Mouse (Mus musculus) thymus, postnatal 10 days (tissue): Measurements from ENCODE around the gene H2-DMa.

Experiments
- DNase-seq, 2 experiments: peaks; one replicate each; pipeline ENCODE4 v3.0.0; 2021; ENCODE audit warnings: low spot score in 2 of 2

H2-DMa gene

DNA sequence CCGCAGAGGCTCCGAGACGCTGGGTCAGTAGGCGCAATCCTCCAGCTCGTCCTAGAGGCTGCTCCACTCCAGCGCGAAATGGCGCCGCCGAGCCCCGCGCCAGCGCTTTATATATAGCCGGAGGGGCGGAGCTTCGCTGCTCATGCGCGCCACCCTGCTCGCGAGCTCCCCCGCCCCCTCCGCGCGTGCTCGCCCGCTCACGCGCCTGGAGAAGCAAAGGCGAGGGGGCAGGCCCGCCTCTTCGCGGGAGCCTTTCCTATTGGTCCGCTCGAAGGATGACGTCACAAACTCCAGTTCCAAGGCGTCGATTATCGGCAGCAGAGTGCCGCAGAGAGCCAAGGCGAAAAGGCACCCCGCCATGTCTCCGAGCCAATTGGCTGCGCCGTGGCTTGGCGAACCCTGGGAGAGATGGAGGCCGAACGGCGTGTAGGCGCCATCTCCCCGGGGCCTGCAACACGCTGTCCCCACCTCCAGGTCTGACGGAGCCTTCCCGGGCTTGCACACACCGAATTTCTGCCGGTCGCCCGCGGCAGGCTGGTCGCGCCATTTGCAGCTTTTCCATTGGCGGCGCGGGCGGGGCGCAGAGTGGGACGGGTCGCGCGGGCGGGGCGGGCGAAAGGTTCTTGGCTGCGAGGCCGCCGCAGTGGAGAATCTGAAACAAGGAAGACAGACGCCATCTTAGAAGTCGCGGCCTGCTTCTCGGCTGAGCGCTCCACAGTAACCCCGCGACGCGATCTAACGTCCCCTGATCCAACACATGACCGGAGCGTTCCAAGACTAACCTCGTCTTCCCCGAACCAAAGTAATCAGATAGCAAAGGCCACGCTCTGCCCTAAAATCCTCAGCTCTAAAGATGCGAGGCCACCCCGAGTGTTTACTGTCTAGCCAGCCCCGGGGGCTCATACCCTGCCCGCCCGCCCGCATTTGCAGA, at the start of gene H2-DMa:
Gene H2-DMa (plus strand): TSS at position 293 of the 931 bp plus-strand sequence.
- DNase-seq, result peak; percentile 99

DNA sequence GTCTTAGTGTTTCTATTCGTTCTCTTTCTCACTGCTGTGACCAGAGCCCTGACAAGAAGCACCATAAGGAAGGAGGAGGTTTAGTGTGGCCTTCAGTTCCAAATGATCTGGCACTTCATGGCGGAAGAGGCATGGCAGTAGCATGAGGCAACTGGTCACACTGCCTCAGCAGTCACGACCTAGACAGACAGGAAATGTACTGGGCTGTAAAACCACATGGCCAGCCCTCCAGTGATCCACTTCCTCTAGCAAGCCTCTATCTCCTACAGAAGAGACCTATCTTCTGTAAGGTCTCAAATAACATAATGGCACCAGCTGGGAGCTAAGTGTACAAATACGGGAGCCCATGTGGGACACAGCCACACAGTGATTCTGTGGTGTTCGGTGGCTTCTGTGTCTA, 47.2 kb upstream of the H2-DMa start:
- no peak for DNase-seq

DNA sequence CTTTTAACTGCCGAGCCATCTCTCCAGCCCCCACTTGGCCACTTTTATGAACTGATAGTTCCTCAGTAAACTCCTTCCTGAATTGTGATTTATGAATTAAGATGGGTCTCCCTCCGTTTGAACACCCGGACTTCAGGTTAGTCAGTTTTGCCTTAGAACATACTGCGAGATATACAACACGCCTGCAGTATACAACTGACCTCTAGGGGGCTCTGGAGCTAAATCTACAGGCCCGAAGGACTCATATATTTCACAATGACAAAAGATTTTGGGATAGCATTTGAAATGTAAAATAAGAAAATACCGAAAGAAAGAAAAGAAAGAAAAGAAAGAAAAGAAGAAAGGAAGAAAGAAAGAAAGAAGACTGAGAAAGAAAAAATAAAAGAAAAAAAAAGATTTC, 44.1 kb upstream of the H2-DMa start:
- DNase-seq, result peak; percentile 48 to 83

DNA sequence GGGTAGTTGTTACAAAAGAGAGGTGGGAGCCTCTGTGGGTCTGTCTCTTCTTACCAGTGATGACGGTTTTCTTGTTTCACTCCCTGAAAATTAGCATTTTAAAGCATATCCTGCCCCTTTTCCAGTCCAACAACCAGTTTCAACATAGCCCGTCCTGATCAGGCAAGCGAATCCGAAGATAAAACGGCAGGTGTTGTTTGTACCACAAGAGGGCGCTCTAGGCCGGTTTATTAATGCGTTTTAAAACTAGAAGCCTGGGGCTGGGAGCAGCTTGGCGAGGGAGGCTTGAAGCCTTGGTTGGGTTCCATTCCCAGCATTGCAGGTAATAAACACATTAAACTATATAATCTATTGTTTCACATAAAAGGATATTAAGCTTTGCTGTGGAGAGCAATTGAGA, 41.8 kb upstream of the H2-DMa start:
- peak; percentile 47 to 78 for DNase-seq

DNA sequence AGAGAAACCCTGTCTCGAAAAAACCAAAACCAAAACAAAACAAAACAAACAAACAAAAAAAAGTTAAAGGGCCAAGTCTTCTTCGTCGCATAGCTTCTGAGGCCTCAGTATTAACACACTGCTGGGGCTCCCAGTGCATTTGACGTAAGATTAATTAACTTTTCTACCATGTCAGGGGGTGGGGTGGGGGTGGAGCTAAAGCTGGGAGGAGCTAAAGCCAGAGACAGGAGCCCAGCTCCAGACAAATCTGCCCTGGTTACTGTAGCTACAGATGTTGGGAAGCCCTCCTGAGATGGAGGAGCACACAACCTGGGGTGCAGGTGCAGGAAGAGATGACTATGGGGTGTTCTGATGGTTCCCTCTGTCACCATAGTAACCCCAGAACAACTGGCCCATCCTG, 41.2 kb upstream of the H2-DMa start:
- DNase-seq, result no peak

DNA sequence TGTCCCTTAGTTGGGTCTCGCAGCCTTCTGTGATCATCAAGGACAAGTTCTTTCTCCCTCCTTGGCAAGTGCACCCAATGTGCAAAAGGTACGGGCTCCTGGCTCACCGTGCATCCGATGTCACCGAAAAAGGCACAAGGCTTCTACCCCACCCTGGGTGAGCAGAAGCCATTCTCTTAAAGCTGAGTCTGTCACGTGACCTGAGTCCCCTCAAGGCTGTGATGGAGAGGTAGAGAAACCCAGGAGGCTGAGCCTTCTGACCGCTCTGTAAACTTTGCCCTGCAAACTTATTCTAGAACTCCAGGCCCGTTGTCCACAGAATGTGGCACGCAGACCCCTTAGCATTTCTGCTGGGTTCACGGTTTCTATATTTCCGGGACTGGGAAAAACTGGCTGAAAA, 40.3 kb upstream of the H2-DMa start:
- no peak for DNase-seq

DNA sequence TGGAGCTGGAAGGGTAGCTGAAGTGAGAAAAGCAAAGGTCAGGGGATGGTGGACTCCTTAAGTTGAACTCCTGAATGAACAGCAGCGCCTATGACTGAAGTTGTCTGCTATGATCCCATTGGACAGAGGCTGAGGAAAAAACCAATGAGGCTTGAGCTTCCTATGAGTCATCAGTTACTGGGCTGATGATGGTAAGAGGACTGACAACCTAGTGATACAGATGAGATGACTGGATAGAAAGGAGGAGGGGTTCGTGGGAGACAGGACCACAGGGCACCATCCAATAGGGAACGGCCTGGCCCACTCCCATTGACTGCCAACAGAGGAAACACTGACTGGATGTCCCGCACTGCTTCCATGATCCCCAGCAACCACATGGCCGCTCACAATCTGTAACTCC, 39.7 kb upstream of the H2-DMa start:
- DNase-seq, result peak in 1 of 2 experiments; percentile 35

DNA sequence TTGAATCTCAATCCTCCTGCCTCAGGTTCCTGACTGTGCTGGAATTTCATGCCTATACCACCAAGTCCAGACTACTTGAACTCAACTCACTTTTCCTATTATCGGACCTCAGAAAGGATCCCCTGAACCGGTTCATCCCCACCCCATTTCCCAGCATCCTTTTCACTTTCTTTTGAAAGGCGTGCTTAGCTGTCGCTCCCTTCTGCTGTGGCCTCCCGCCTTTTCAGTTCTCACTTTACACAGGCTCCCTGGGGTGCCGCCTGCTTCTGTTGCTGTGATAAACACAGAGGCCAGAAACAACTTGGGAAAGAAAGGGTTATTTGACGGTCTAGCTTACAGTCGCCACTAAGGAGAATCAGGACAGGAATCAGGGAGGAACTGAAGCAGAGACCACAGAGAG, 36.2 kb upstream of the H2-DMa start:
- no peak for DNase-seq

DNA sequence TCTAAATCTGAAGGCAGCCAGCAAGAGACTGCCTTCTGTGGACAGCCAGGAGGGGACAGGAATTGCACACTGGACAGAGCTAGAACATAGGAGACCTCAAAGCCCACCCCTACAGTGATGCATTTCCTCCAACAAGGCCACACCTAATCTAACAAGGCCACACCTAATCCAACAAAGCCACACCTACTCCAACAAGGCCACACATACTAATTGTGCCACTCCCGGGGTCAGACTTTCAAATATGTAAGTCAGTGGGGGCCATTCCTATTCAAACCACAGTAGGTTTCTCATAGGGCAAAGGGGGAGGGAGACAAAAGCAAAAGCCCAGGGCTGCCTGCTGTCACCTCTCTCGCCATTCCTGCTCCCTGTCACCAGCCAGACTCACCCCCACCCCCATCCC, 32.0 kb upstream of the H2-DMa start:
- no peak for DNase-seq

DNA sequence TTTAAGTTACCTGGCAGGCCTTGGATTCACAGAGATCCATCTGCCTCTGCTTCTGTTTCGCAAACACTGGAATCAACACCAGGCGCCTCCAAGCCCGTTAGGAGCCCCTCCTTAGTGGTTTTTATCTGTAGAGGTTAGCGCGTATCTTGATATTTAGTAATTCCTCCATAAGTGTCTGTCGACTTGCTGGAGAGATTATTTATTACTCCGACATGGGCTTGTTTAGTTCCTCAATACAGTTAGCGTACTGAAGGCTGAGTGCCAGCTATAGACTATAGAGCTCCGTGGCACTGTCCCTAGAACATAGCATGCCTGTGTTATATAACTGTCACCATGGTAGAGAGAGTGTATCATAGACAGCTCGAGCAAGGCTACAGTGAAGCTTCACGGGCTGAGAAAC, 31.2 kb upstream of the H2-DMa start:
- no peak for DNase-seq

DNA sequence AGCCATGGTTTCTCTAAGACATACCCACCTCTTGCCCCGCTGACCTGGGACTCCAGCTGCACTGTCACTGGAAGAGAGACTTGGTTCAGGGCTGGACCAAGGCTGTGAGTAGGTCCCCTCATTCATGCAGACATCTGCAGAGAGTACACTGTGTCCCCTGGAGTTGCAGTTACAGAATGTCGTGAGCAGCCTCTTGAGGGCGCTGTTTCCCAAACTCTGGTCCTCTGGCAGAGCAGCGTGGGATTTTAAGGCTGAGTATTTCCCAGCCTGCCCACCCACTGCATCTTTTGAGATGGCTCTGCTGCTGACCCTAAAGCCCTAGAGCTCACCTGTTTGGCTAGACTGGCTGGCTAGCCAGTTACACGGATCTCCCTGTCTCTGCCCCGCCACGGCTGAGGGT, 28.4 kb upstream of the H2-DMa start:
- DNase-seq, result peak in 1 of 2 experiments; percentile 68

DNA sequence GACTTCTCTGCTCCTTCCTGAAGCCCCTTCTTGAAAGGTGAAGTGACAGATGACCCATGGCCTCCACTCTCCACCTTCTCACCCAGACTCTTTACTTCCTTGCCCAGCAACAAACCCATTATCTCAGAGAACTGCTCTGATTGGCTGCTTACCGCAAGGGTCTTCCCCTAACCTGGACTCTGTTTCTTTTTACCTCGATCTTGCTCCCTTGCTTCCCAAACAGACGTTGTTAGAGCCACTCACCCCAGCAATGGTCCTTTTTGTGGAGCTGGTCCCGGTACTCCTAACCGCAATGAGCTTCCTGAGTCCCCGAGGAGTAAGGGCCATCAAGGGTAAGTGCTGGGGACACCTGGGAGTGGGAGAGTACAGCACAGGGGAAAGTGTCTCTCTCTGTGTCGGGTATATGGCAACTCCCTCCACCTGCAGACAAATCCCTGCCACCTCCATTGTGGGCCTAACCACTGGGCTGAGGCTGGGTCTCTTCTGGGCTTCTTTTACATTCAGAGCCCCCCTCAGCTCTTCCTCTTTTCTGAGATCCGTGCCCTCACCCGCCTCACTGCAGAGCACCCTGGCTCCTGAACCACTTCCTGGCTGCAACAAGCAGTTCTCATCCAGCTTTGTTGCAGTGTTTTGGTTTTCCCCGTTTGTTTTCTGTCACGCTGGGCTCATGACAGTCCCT, 27.0 kb upstream of the H2-DMa start, which contains the start of gene H2-Oa:
Gene H2-Oa (plus strand): TSS at position 144 of the 679 bp plus-strand sequence.
- peak; percentile 51 to 65 for DNase-seq

DNA sequence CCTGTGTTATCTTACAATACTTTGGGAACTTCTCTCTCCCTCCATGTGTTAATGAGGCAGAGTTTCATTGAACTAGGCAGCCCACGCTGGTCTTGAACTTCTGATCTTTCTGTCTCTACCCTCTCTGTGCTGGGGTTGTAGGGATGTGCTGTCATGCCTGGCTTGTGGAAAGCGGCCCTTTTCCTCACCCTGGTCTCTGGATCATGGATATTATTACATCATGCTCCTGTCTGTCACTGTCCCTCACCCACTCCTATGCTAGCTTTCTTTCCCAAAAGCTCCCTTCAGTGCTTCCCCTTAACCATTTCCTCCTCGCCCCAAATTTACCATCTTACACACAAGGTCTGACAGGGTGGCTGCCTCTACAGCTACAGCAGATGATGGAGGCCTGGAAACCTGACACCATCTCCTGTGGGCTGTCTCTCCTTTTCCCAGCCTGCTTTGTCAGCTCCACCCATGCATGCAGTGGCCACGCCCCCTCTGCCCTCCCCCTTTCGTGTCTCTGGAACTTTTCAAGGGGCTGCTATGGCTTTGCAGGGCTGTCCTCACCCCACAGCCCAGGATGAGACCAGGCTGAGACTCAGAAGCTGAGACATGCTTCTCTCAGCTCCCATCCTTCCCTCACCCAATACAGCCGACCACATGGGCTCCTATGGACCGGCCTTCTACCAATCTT, 26.0 kb upstream of the H2-DMa start:
- DNase-seq, result peak; percentile 53 to 61

DNA sequence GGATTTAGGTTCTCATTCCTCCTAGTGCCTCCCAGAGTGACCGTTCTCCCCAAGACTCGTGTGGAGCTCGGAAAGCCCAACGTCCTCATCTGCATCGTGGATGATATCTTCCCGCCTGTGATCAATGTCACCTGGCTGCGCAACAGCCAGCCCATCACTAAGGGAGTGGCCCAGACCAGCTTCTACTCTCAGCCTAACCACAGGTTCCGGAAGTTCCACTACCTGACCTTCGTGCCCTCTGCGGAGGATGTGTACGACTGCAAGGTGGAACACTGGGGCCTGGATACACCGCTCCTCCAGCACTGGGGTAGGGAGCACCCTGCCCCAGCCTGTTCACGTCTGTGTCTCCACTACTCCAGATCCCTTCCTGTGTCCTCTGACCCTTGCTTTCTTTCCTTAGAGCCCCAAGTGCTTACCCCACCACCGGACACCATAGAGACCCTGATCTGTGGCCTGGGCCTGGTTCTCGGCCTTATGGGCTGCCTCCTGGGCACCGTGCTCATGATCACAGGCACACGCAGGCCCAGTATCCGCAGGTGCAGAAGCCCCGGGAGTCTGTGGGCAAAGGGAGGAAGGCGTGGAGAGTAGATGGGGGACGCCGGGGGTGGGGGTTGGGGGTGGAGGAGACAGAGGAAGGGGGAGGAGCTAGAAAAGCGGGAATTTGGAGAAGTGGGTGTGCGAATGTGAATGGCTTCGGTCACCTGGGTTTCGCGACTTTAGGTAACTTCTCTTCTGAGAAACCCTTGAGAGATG, 24.9 kb upstream of the H2-DMa start:
- DNase-seq, result peak in 1 of 2 experiments; percentile 44

DNA sequence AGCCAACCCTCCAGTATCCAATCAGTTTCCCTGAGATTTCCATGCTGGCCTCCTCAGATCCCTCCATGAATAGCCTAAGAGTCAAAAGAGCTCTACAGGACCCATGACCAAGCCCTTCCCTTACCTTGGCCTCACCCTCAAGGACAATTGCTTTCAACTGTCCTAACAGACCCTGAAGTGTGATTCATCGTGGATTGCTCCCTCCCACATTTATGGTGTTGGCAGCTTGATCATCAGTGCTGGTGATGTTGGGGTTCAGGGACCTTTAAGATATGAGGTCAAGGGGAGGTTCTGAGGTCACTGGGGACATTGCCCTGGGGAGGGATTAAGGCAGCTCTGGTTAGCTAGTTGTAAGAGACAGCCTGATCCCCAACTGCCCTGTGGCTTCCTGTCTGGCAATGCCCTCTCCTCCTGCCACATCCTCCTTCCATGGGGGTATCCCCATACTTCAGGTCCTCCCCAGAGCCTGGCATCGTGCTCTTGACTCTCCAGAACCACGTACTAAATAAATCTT, 22.8 kb upstream of the H2-DMa start:
- no peak for DNase-seq

DNA sequence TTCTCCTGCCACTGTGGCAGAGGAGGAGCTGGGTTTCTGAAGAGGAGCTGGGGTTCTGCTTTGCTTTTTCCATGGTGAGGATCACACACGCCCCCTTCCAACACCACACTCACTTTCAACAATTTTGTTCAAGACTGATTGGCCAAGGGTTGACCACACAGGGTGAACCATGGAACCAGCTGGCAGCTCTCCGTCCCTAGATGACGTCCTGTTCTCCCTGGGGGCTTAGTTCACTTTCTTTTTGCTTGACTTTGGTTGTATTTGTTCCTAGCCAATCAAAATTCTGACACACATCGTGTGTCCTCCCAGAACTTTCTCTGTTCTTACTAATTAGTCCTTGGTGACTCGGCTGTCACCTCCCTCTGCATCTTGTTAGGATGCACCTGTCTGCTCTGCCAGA, 22.1 kb upstream of the H2-DMa start:
- DNase-seq, result no peak

DNA sequence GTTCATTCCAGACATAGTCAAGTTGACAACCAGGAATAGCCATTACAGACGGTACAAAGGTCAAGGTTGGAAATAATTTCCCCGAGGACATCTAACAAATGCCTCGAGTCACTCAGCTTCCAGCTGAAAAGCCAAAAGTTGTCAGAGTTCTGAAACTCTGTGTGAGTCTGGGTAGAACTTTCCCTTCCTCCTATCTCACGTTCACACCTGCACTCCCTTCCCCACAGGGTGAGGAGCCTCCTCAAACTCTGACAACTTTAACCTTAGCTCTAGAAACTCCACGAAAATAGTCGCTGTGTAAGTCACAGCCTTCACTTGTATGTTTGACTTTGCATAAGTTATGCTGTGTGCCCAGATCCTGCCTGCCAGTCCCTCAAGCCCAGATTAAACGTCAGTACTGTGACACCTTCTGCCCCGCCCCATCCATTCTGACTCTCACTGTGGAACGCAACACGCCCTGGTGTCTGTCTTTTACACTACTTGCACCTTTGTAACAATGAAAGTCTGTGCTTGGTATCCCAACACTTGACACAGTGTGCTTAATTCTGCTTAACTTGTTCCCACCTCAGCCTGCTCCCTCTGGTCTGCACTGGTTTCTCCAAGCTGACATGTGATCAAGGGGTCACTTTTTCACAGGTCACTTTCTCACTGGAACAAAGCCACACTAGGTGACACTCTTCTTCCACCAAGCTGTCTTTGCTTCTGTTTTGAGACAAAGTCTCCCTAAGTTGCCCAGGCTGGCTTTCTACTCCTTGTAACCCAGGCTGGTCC, 20.4 kb upstream of the H2-DMa start:
- no peak for DNase-seq

DNA sequence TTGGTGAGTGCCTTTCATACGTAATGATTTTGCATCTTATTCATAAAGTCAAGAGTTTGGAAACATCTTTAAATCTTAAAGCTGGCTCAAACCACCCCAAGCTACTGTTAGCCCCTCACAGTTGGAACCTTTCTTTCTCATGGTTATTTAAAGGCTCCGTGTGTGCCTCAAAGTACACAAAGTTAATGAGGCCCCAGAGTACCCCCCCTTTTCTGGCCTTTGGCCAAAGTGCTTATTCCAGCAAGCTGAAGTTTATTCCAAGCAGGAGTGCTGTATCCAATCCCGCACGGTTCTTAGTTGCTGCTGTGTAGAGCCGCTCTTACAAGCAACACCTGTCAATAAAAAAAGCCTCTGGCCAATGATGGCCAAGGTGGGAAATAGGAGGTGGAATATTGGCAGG, 19.8 kb upstream of the H2-DMa start:
- DNase-seq, result no peak

DNA sequence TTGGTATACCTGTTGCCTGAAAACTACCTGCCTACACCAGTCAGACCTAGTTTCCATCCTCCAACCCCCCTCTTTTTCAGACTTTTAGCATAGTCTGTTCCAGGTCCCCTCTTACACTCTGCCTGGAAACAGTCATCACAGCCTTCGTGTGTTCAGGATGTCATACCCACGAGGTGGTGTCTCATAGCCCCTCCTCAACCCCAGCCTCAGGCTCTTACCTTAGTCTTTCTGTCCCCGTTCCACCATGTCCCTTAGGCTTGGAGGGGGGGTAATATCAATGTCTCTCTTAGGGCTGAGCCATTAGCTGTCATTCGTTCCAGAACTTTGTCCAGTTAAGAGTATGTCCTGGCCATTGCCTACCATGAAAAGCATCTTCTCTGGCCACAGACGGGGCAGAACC, 18.2 kb upstream of the H2-DMa start:
- DNase-seq, result no peak

DNA sequence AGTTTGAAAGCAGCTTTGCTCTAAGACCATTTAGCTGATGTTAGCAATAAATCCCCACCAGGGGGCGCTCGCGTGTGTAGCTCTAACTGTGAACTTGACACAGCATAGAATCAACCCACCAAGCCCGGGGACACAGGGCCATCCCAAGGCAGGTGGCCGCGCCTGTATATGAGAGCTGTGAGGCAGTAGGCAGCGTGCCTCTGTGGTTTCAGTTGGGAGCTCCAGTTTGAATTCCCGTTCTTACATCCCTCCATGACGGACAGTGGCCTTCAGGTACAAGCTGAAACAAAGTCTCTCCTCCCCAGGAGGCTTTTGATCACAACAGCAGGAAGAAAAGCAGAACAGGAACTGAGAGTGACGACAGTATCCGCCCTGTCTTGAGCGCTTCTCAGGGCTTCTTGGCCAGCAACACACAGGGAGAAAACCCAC, 17.7 kb upstream of the H2-DMa start:
- peak; percentile 94 to 99 for DNase-seq

DNA sequence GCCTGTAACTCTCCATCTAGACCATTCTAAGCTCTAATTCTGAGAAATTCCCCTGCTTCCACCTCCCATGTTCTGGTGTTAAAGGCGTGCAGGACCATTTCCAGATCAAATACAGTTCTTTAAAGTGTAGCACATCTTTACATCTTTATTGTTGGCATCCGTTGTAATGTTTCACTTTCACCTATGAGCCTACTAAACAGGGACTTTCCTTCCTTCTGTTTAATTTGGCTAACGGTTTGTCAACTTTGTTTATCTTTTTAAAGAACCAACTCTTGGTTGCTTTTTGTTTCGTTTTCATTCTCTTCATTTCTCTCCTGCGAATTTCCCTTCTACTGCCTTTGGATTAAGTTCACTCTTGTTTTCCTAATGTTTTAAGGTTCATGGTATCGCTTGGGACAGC, 16.5 kb upstream of the H2-DMa start:
- no peak for DNase-seq
